Mouse (Mus musculus): ENCODE data around the gene Scd3. TPM values are rescaled to one million over a fixed set of nuclear protein-coding genes. Genes with fewer than 3 reads are reported as not detected.

Scd3 gene
- total RNA-seq, 2 experiments from 2014 or later = 1.5 to 1.6 TPM

DNA sequence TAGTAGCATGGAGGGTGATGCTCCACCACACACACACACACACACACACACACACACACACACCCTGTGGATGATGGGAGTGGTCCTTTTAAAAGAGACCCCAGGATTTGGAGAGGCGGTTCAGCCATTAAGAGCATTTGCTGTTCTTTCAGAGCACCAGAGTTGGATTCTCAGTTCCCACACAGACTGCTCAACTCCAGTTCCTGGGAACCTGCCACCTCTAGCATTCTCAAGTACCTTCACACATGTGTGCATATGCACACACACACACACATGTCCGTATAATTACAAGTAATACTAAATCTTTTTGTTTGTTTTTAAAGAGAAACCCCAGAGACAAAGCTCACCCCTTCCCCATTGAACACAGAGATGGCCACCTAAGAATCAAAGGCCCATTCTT, 89.0 kb downstream of the Scd3 start:
- DNase-seq (ENCODE audit: low spot score in 2 of 2) = no peak
- intact Hi-C loops (cut with DNase I) = no loop called here

DNA sequence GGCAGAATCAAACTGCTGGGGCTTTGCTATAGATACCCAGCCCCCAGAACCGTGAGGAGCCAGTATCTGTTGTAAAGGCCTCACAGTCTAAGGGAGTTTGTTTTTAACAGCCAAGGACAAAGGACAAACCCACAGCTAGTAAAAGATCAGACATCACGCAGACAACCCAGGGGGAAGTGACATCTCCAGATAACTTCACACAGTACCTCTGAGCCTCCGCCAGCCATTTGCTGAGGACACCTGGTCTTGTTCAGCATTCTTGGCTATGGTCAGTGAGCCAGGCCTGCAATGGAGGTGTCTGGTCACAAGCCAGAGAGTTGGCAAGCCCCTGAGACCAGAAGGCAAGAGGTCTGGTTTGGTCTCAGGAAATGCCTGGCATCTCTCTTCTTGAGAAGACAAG, 89.4 kb downstream of the Scd3 start:
- intact Hi-C loops (cut with DNase I) = no loop called here

GRCm38 (mm10) chr19:44292941-44293768, 90.1 kb downstream of the Scd3 start, which contains the start of gene Scd2:
Scd2 (plus strand) TSS chr19:44293674.
- intact Hi-C loops (cut with DNase I) = no loop called here

More for the DNA sequence above, 89.4 kb downstream of the Scd3 start:
- no peak for DNase-seq (ENCODE audit: low spot score in 2 of 2)

More at GRCm38 (mm10) chr19:44292941-44293768, 90.1 kb downstream of the Scd3 start, which contains the start of gene Scd2:
- no peak for DNase-seq (ENCODE audit: low spot score in 2 of 2)

Other genes with a start within 250 kb of the Scd3 start
- gene Cpn1, start 216.7 kb upstream of the Scd3 start, total RNA-seq (2021) = under 1 TPM; 0.15 to 0.31 TPM
- under 1 TPM; 0.24 to 0.40 TPM for gene Cyp2c23, start 174.1 kb upstream of the Scd3 start, total RNA-seq (2021)
- 10 to 100 TPM; 20.1 to 23.2 TPM for gene Erlin1, start 133.5 kb upstream of the Scd3 start, total RNA-seq (2021)
- 10 to 100 TPM; 40.9 to 54.5 TPM for gene Chuk, start 95.8 kb upstream of the Scd3 start, total RNA-seq (2021)
- gene Cwf19l1, start 67.4 kb upstream of the Scd3 start, total RNA-seq (2021) = 10 to 100 TPM; 16.6 to 19.4 TPM
- 10 to 100 TPM; 71.4 to 73.9 TPM for gene Bloc1s2, start 56.8 kb upstream of the Scd3 start, total RNA-seq (2021)
- under 1 TPM in 1 of 2 experiments, not detected in 1; 0.11 TPM for gene Pkd2l1, start 10.8 kb upstream of the Scd3 start, total RNA-seq (2021)
- gene Scd2, start 90.4 kb downstream of the Scd3 start, total RNA-seq (2021) = 100 to 1,000 TPM; 555 to 608 TPM
- 1 to 10 TPM; 1.9 to 2.1 TPM for gene Scd4, start 129.8 kb downstream of the Scd3 start, total RNA-seq (2021)
- gene Scd1, start 204.6 kb downstream of the Scd3 start, total RNA-seq (2021) = 100 to 1,000 TPM; 130 to 138 TPM